Mouse (Mus musculus) left cerebral cortex, postnatal 10 days (tissue): ENCODE measurements around the gene Olfr508. TPM values are rescaled to one million over a fixed set of nuclear protein-coding genes. Genes with fewer than 3 reads are reported as not detected.
"Not testable (repeated sequence)": the region's sequence is repeated elsewhere in the genome, so short reads cannot be mapped to it uniquely, and the experiment has no call there.

ENCODE experiments used
- DNase-seq, 2 experiments: peaks; one replicate each; pipeline ENCODE4 v3.0.0; 2021 to 2022; ENCODE audit warnings: low spot score in 2 of 2, mixed read lengths in 1 of 2; ENCODE audit errors: extremely low spot score in 1 of 2
- intact Hi-C: fragments of 180-260 bp; cut with DNase I; formaldehyde crosslinking; loops from one replicate; pipeline ENCODE4 v1.15.1; 2025
- total RNA-seq, 2 experiments: library from RNA; stranded (reverse); gene quantifications; 2 replicates each; pipeline ENCODE4 v1.2.3; 2021

The Olfr508 gene
- total RNA-seq: not detected

- intact Hi-C loops: no loop called here
- DNase-seq: no peak
These were observed at the start of gene Olfr508 for GRCm38 (mm10) chr7:108629694-108630093. Gene Olfr508, plus strand, starts transcription at chr7:108629994.

GRCm38 (mm10) chr7:108589797-108590196 lies 40.0 kb upstream of the Olfr508 start:
- intact Hi-C loops: no loop called here
- DNase-seq: no peak

- DNase-seq, intact Hi-C loops: not testable (repeated sequence)
These were observed 27.9 kb upstream of the Olfr508 start for GRCm38 (mm10) chr7:108601916-108602315.

GRCm38 (mm10) chr7:108610487-108610886 lies 19.3 kb upstream of the Olfr508 start, which contains the start of gene Olfr506:
Gene Olfr506, plus strand, starts transcription at chr7:108610787.
- intact Hi-C loops: no loop called here
- no peak for DNase-seq

GRCm38 (mm10) chr7:108614110-108614509 lies 15.7 kb upstream of the Olfr508 start:
- no peak for DNase-seq
- intact Hi-C loops: no loop called here

- DNase-seq: not testable (repeated sequence)
These were observed 13.0 kb upstream of the Olfr508 start for GRCm38 (mm10) chr7:108616781-108617180.

GRCm38 (mm10) chr7:108621514-108621913 lies 8.3 kb upstream of the Olfr508 start, which contains the start of gene Olfr507:
Gene Olfr507, plus strand, starts transcription at chr7:108621814.
- intact Hi-C loops: no loop called here
- no peak for DNase-seq

More at GRCm38 (mm10) chr7:108616781-108617180, 13.0 kb upstream of the Olfr508 start:
- intact Hi-C loops: not testable (repeated sequence)

- DNase-seq: no peak
- intact Hi-C loops: no loop called here
These were observed 22.0 kb downstream of the Olfr508 start, which contains the start of gene Olfr509 for GRCm38 (mm10) chr7:108651806-108652205. Gene Olfr509, minus strand, starts transcription at chr7:108651906.

GRCm38 (mm10) chr7:108662419-108662818 lies 32.6 kb downstream of the Olfr508 start:
- intact Hi-C loops: no loop called here
- no peak for DNase-seq

- DNase-seq: no peak
- intact Hi-C loops: no loop called here
These were observed 36.3 kb downstream of the Olfr508 start, which contains the start of gene Olfr510 for GRCm38 (mm10) chr7:108666118-108666517. Gene Olfr510, plus strand, starts transcription at chr7:108666418.

- intact Hi-C loops: no loop called here
- DNase-seq: no peak
These were observed 41.3 kb downstream of the Olfr508 start for GRCm38 (mm10) chr7:108671058-108671457.

- DNase-seq: no peak
- intact Hi-C loops: no loop called here
These were observed 49.1 kb downstream of the Olfr508 start for GRCm38 (mm10) chr7:108678886-108679285.

Other genes with a start within 250 kb of the Olfr508 start
- not detected for gene Olfr495, start 236.8 kb upstream of the Olfr508 start, total RNA-seq
- not detected for gene Olfr497, start 209.6 kb upstream of the Olfr508 start, total RNA-seq
- gene Olfr498, start 164.7 kb upstream of the Olfr508 start, total RNA-seq: not detected
- not detected for gene Olfr502, start 104.9 kb upstream of the Olfr508 start, total RNA-seq
- not detected for gene Olfr503, start 85.5 kb upstream of the Olfr508 start, total RNA-seq
- gene Olfr504, start 64.2 kb upstream of the Olfr508 start, total RNA-seq: not detected
- gene Olfr506, start 19.2 kb upstream of the Olfr508 start, total RNA-seq: not detected
- not detected for gene Olfr507, start 8.2 kb upstream of the Olfr508 start, total RNA-seq
- not detected for gene Olfr509, start 21.9 kb downstream of the Olfr508 start, total RNA-seq
- gene Olfr510, start 36.4 kb downstream of the Olfr508 start, total RNA-seq: not detected
- gene Olfr512, start 83.3 kb downstream of the Olfr508 start, total RNA-seq: not detected
- gene Olfr513, start 121.0 kb downstream of the Olfr508 start, total RNA-seq: not detected
- gene Olfr514, start 196.0 kb downstream of the Olfr508 start, total RNA-seq: not detected
- not detected for gene Olfr516, start 220.5 kb downstream of the Olfr508 start, total RNA-seq
- not detected for gene Olfr517, start 242.4 kb downstream of the Olfr508 start, total RNA-seq